Mouse (Mus musculus) cerebellum, adult 2 months (tissue): ENCODE measurements at regions not wholly inside any gene's neighbourhood (a gene's known extent, or its start where the extent isn't known, plus 50 kb on each side); places are given as distances from the start of the nearest gene placed in this dataset.

Experiments
- CTCF ChIP-seq: fragments of 200-500 bp; IDR thresholded peaks from 2 replicates; pipeline ENCODE4 v1.5.1; 2011; ENCODE audit warnings: low read depth, mild to moderate bottlenecking, control low read depth, low read length, moderate library complexity, borderline replicate concordance; ENCODE audit not compliant: insufficient read depth
- POLR2A ChIP-seq: fragments of 200-500 bp; IDR thresholded peaks from 2 replicates; pipeline ENCODE4 v1.6.1; 2011; ENCODE audit warnings: low read length, control low read depth, borderline replicate concordance; ENCODE audit not compliant: insufficient read depth

GRCm38 (mm10) chr8:118041253-118041652 is 239.5 kb upstream of the Mphosph6 start:
- no peak for TF ChIP-seq CTCF
- TF ChIP-seq POLR2A = no peak
